Mouse (Mus musculus) megakaryocyte-erythroid progenitor cell, adult 5-6 weeks (primary cell): ENCODE measurements at regions not wholly inside any gene's neighbourhood (a gene's known extent, or its start where the extent isn't known, plus 50 kb on each side); places are given as distances from the start of the nearest gene placed in this dataset.

ENCODE experiments used
- ATAC-seq: replicated peaks from 2 replicates; pipeline ENCODE4 v1.8.0; 2016; ENCODE audit warnings: mild to moderate bottlenecking, inconsistent platforms; ENCODE audit not compliant: severe bottlenecking, poor library complexity, low FRiP score, low TSS enrichment

DNA sequence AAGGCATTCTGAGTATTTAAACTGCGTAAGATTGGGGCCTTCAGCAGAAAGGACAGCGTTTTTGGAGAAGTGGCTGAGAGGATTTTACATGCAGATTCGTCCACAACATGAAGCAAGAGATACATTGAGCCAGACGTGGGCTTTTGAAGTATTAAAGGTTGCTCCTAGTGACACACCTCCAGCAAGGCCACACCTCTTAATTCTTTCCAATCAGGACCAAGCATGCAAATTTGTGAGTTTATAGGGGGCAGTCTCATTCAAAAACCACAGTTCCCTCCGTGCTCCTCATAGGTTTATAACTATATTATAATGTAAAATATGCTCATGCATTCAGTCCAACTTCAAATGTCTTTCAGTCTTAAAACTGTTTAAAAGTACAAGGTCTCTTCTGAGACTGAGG lies 509.2 kb downstream of the Pdha2 start:
- ATAC-seq: peak; percentile 82

DNA sequence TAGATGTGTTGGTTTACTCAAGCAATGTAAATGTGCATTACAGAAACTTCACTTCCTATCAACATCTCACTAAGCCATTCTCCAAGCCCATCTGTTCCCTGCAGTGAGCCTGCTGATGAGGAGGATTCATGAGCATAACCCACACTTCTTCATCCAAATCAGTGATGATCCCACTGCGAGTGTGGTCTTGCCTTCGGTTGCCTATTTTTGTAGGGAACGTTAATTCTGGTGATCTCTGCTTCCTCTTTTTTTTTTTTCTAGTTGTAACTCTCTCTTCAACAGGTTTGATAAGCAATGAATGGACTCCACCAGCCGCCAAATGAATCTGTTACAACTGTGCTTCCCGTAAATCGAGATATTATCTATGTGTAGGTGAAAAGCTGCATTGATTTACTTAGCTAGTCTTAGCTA lies 509.9 kb downstream of the Pdha2 start:
- ATAC-seq: no peak

DNA sequence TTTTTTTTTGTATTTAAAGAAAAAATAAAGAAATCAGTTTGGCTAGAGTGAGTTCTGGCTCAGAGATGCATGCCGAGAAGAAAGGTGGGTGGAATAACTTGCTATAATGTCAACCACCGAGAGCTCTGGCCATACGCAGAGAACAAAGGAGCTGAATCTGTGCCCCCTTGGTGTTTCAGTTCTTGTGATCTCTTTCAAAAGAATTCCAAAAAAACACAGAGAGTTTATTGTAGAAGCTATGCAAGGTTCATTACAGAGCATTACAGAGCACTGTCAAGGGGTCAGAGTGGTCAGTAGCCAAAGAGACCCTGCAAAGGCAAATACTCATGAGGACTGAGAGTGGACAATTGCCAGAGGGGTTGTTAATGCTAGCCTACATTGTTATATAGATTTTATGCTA lies 514.9 kb downstream of the Pdha2 start:
- no peak for ATAC-seq

DNA sequence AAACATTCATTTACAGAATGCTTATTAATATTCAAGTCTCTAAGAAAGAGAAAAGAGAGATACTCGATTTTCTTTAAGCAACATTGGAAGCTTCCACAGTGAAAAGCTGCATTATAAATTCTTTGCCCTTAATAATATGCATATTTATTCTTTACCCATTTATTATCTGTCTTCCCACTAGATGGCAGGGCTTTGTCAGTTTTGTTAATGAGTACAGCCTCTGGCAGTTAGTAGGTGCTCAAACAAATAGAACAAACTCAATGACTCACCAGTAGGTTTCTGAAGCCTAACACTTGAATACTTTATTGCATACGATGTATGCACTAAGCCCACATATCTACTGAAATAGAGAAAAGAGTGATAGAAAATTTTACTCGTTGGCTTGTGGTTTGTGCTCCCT lies 529.4 kb downstream of the Pdha2 start:
- peak; percentile 87 for ATAC-seq

DNA sequence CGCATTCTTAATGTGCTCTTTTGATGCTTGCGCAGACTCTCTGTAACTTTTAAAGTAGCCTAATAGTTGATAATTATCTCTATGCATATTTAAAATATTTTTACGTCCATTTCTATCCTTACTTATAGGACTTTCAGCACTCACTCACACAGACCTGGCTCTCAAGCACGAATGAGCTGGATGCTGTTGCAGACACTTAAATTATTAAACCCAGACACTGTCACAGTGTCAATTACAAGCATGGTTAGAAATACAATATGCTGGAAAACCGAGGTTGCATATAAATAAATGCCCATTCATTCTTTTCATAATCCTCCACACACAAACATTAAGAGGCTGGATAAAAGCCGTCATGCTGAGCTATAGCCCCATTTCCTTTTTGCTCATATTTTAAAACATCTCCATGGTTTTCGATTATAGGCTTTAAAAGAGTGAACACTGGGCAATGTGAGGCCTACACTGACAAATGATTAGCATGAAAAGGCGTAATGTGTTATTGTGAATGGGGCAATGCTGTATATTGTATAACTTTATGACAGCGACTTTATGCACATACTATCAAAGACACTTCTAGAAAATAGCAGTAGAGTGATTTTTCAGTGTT lies 566.3 kb downstream of the Pdha2 start:
- ATAC-seq: no peak

DNA sequence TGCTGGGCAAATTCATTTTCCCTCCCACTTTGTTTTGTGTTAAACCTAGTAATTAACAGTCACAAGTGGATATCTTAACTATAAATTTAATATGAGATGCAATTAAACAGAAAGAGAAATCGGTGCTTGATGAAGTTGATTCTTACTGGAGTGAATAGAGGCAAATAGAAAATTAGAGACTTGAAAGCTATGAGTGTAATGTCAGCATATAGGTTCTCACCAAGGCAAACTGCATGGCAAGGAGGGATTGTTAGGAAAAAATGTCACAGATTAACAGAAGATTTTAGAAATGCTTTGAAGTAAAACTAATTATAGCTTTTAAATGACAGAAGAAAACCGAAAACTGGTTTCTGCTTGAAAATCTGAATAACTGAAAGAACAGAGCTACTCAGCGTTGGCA lies 592.3 kb downstream of the Pdha2 start:
- no peak for ATAC-seq
